Mouse (Mus musculus): Measurements from ENCODE around the gene Fh1. TPM values are rescaled to one million over a fixed set of nuclear protein-coding genes. Genes with fewer than 3 reads are reported as not detected.

Gene Fh1
- total RNA-seq (2022), result 100 to 1,000 TPM; 543 to 586 (median 574) TPM

DNA sequence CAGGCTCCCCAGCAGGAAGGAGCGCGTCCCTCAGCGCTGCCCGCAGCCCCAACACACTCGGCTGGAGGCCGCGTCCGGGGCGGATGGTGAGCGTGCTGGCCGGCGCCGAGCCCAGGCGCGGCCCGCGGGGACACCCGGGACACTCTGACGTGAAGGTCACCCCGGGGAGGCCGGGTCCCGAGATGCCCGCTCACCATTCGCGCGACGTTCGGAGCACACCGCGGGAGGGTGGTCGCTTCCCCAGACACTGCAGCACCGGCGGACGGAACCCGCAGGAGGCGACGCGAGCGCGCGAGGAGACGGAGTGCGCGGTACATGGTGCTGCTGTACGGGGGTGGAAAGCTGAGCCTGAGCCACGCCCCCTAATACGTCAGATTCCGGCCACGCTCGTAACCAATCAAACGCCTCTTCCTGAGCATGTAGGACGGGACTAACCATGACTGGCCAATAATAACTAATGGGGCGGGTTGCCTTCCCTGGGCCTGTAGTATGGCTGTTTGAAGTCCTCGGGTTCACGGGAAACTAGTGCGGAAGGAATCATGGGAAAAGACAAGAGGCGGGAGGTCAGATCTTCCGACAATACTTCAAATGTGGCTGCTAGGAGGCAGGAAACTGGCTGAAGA is at the start of gene Fh1:
TSS of gene Fh1 (minus strand) at position 379 of the 623 bp plus-strand sequence.
- peak; percentile 97 for DNase-seq (ENCODE audit: low spot score)

DNA sequence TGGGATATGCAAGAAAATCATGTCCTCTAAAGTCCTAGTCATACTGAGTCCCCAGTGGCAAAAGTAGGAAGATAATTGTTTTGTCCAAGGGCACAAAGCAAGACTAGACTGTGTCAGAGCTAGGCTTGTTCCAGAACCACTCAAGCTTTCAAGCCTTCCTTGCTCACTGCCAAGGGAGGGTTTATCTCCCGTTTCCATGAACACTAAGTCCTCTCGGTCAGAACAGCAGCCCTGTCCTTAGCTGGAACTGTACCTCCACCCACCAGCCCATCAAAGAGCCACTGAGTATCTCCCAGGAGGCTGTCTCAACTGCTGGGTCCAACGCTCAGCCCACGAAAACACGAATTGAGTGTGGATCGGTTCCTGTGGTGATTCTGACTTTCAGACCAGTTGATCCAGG is 49.7 kb upstream of the Fh1 start:
- peak; percentile 46 for DNase-seq (ENCODE audit: low spot score)

DNA sequence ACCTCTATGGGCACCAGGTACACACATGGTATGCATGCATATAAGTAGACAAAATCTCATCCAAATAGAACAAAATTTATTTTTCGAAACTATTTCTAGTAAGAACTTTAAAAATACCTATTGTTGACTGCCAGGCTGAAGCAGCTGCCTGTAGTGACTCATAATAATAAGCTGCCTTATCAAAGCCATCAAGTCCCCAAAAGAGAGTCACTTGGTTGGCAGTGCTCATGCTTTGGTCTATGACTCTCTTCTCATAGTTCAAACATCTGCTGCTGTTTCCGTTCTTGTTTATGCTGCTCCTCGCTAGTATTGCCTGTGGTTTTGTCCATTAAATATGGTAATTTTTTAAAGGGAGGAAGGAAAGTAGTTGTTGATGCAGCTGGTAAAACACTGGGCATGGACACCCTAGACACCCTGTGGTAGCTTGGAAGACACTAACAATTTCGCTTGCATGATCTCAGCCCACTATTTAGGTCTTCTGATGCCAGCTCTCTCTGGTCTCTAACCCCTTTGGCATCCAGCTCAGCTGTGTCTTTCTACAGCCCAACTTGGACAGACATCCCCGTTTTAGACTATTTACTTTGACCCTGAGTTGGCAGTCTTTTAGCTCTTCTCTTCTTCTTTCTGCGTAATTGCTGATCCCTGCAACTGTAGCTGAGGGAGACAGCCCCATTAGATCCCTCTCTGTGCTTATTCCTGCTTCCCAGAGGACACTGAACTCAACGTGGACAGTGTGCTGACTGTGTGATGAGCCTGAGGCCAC is 48.3 kb upstream of the Fh1 start:
- DNase-seq (ENCODE audit: low spot score), result no peak

DNA sequence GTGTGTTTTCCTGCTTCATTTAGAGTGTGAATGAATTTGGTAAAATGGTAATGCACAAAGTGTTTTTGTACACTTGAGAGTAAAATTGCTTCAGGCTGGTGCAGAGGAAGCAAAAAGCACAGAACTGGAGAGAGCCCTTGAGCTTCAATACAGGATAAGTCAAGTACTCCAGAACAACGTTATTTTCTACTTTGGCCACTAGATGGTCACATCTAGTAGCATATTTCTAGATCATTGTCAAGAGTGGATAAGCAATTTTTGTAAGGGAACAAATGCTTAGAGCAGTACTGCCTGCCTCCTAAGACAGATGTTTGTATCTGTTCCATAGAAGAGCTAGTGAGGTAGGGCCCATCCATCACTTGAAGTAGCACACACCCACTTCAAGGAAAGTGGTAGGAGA is 46.2 kb upstream of the Fh1 start:
- DNase-seq (ENCODE audit: low spot score), result no peak

DNA sequence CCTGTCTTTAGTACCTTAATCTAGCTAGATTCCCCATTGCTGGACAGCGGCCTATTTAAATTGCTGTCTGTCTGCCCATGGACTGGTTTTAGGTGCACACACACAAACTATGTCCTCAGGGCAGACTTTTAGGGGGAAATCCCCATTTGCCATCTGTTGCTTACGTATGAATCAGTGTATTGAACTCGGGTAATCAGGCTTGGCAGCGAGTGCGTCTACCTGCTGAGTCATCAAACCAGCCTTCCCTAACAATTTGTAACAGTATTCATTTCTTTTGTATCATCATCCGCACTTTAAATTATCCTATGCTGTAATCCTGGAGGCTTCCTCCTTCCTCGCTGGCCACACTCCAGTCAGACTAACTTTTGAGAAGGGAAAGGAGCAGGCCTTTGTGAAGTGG is 44.6 kb upstream of the Fh1 start:
- no peak for DNase-seq (ENCODE audit: low spot score)

DNA sequence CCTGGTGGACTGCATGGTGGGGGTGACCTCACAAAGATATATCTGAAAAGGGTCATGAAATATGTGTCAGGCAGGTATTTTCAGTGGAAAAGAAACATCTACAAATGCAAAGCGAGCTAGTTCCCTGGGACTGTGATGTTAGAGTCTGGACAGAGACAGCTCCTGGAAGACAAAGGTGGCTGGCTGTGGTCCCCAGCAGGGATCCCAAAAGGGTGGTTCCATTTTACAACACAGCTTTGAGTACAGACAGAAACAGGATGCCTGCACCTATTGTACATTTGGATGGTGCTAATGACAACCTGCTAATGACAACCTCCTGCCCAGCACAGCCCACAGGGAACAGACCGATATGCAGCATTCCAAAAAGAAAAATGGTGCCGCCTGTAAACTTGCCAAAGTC is 44.0 kb upstream of the Fh1 start:
- DNase-seq (ENCODE audit: low spot score), result no peak

DNA sequence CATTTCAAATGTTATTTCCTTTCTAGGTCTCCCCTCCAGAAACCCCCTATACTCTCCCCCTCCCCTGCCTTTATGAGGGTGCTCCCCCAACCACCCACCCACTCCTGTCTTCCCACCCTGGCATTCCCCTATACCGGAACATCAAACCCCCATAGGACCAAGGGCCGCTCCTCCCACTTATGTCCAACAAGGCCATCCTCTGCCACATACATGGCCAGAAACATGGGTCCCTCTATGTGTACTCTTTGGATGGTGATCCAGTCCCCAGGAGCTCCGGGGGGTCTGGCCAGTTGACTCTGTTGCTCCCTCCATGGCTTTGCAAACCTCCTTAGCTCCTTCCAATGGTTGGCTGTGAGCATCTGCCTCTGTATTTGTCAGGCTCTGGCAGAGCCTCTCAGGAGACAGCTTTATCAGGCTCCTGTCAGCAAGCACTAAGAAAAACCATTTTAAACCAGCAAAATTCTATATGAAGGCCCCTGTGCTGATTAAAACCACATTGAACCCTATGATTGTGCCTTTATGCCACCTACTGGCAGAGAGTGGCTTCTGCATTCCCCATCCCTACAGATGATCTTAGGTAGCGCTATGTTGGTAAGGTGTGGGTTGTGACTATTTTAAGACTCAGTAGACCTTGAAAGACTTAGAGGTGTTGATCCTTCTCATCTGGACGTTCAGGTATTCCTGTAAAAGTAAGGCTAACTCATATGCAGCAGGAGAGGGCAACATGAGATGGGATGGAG is 43.4 kb upstream of the Fh1 start:
- DNase-seq (ENCODE audit: low spot score), result no peak

DNA sequence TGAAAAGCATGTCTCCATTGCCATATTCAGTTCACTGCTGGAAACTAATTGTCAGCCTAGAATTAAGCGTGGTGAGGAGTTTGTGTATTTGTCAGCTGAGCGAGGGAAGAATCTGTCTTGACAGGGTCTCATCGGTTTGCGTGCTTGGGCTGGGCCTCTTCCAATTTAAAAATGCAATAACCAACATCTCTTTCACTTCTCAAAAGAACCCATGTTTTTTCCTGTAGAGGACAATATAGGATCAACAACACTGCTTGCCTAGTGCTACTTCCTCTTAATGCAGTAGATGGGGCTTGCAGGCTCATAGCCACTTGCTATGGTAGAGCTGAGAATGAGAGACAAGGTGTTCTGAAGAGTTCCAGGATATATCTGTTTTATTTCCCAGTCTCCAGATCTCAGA is 34.5 kb upstream of the Fh1 start:
- DNase-seq (ENCODE audit: low spot score), result no peak

DNA sequence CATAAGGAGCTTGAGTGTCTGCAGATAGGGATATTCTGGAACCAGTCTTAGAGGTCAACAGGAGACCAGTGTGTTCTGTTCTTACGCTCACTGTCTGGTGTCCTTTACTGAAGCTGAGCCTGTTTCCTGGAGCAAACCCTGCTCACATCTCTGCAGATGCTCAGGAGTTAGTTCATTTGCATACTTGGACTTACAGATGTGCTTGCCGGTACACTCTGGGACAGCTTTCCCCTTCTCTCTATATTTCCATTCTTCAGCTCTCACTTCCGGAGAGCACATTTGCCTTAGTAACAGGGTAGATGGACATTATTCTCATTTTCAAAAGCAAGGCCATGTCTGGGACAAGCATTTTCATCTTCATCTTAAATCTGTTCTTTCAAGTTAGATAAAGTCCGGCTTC is 23.2 kb upstream of the Fh1 start:
- no peak for DNase-seq (ENCODE audit: low spot score)

DNA sequence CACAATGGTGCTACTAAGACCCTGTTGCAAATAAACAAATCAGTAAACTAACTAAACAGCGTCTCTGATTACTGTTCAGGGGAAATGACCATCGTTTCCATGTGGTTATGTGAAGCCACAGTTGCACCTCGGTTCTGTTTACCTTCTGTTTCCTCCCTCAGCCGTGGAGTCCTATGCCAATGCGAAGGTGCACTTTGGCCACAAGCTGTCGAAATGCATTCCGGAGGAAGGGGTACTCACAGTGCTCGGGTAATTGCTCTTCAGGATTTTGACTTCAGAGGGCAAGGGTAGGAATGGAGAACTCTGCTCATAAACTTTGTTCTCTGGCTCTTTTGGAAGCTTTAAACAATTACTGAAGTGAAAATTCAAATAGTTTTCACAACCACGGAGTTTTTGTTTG is 21.5 kb upstream of the Fh1 start:
- DNase-seq (ENCODE audit: low spot score), result no peak

DNA sequence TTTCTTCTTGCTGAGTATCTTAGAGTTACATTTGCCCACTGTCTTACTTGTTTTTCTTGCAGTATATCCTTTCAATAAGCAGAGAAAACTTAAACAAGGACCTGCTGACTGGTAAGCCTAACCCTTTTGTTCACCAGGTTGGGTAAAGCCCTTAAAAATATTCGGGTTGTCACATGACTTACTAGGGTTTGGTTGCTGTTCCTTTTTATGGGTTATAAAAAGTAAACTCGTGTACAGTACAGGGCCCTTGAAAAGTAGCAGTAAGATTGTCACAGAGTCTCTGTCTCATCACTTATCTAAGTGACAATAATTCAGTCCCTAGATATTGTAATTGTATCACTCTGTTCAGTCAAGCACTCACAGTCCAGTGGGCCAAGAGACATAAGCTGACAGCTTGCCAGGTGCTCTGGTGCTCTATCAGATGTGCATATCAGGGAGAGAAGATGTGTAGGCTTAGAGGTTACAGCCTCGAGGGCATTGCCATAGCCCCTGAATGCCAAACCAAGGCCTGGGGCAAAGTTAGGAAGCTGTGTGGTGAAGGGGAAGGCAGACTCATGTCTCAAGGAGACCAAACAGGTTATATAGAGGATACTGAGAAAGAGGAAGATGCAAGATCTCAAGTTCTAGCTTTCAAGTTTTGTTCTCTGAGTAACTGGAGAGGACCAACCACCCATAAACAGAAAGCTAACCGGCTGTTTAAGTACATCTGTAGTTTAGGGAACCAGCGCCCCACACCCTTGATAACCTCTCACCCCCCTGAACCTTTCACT is 18.2 kb upstream of the Fh1 start:
- no peak for DNase-seq (ENCODE audit: low spot score)

DNA sequence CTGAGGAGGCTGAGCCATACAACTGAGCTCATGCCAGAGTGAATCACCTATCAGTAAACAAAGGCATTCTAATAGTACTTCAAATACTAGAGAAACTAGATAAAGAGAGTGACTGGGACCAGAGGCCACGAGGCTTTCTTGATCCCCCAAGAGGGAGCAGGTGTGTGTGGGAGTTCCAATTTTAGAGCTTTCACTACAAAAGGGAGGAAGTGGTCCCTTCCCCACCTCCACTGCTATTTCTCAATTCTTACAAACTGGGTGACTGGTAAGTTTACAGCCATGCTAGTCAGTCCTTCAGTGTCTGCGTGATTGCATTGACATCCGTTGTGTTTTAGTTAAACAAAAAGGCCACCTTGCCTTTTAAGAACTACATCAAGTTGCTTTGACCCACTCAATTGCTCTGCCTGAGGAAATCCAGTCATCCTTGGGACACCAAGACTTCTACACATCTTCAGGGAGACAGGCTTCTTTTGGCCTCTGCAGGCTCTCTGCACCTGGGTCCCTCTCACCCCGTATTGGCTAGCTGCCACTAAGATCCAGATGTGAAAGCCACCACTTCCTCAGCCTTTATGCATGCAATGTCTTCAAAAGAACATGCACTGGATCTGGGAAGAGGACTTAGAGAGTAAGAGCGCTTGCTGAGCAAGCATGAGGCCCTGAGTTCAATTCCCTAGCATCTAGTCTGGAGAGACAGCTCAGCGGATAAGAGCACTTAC is 15.2 kb upstream of the Fh1 start:
- DNase-seq (ENCODE audit: low spot score), result no peak

DNA sequence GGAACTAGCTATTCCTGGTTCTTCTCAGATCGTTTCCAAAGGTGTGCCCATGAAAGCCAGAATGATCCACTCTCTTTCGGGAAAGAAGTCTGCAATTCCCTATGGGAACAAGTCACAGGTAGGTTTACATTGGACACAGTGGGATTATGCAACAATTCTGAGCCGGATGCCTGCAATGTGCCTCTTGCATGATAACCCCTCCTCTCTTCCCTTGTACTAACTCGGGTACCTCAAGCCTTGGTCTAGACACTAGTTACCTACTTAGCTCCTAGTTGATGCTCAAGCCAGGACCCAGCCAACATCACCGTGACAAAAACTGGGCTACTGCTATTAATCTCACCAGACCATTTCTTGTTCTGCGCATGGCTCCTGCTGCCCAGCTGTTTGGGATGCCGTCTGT is 13.6 kb upstream of the Fh1 start:
- DNase-seq (ENCODE audit: low spot score), result no peak

DNA sequence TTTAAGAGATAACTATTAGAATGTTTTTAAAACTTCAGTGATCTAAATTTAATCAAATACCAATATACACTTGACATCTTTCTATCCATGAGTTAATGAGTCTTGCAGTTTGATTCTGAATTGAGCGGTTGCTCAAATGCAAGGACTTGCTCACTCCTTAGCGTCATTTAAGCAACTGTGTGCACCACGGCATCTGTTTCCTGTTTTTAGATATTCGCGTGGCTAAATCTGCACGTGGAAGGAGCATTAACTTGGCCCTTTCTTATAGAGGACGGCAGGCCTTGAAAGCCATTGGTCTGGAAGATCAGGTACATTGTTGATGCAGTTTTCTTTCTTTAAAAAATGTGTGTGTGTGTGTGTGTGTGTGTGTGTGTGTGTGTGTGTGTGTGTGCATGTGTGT is 12.2 kb upstream of the Fh1 start:
- DNase-seq (ENCODE audit: low spot score), result no peak

DNA sequence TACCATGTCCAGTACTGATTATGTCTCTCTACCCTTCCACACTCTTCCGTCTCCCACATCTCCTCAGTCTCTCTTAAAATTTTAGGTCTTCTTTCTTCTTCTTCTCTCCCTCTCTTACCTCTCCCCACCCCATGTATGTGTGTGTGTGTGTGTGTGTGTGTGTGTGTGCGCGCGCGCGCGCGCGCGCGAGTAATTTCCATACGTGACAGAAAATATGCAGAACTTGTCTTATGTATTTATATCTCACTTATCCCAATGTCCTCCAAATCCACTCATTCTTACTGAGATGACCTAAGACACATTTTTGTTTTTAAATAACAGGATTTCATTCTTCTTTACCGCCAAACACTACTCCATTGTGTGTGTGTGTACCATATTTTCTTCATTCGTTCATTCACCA is 7.0 kb upstream of the Fh1 start:
- no peak for DNase-seq (ENCODE audit: low spot score)

DNA sequence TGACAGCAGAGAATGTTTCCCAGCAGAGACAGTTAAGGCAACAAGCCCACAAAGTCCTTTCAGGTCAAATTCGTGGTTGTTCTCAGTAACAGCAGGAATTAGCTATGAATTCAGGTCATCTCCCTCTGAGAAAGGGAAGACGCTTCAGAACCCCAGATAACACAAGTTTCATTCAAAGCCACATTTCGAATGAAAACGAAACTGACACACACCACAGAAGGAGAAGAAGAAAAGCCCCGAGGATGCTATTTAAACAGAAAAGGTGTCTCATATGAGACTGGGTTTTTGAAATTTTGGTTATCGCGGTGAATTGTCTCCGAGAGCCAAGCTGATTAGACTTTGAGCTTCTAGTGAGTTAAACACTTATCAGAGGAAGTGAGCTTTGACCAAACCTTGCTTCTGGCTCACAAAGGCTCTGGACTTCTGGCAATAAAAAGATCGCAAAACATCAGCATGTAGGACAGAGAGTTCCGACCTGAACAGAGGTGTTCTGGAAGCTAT is 6.3 kb upstream of the Fh1 start:
- no peak for DNase-seq (ENCODE audit: low spot score)

DNA sequence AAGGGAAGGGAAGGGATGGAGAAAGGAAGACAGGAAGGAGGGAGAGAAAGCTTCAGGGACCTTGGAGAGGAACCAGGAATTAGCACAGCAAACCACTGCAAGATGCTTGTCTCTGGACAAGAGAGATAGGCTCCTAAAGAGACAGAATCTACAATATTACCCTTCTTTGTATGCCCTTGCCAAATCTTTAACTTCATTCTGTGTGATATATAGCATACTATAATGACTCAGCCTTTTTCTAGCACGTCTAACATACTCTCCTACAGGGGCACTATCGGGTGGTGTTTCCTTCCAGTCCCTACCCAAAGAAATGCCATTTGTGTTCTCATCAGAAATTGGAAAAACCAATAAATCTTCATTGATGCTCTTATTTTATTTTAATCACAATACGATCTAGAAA is 5.6 kb upstream of the Fh1 start:
- DNase-seq (ENCODE audit: low spot score), result no peak

DNA sequence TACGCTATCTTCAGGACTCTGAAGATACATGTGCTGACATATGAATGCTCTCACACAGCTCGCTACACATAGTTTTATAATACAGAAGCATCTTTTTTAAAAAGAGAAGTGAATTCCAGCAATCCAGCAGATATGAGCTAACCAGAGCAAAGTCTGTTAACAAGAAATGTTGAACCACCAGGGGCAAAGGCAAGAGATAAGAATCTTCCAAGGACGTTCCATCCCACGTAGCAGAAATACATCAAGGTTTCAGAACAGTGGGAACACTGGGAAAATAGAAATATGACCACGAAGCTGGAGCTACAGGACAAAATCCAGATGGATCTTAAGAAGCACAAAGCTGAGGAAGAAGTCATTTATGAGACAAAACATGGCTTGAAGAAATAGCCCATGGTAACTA is 4.9 kb upstream of the Fh1 start:
- DNase-seq (ENCODE audit: low spot score), result no peak

DNA sequence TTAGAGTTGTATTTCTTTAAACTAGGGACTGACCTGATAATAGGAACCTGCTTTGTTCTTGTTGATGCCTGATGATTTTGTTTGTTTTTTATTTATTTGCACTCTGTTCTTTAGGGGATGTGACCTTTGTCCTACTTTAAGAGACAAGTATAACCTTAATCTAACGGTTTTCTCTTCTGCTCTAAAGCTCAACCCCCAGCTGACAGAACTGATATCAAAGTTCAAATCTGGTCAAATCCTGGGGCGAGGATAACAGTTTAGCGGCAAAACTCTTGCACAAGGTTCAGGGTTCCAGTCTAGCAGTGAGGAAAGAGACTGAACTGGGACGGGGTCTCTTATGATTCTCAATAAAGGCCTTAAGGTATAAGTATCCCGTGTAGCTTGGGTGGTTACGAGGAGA is 3.8 kb upstream of the Fh1 start:
- no peak for DNase-seq (ENCODE audit: low spot score)

DNA sequence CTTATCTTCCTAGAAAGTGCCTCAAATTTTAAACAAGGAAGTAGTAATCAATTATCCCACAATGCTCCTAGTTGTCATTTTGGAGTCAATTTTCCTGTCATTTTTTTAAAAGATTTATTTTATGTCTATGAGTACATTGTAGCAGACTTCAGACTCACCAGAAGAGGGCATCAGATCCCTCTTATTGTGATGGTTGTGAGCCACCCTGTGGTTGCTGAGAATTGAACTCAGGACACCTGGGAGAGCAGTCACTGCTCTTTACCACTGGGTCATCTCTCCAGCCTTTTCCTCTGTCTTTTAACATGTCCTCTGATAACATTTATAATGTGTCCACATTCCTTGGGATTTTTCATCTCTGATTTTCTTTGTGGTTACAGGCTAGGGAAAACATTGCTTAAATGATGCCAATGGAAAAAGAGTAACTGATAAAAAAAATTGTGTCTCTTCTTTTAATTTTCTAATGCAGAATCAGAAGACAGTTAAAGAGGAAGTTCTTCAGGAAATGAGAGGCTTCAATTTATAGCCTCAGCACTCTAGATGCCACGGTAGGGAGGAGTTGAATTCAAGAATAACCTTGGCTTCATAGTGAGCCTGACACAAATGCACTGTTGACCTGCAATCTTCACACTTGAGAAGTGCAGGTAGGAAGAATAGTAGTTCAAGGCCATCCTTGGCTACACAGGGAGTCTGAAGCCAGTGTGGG is 706 bp upstream of the Fh1 start:
- DNase-seq (ENCODE audit: low spot score), result no peak

DNA sequence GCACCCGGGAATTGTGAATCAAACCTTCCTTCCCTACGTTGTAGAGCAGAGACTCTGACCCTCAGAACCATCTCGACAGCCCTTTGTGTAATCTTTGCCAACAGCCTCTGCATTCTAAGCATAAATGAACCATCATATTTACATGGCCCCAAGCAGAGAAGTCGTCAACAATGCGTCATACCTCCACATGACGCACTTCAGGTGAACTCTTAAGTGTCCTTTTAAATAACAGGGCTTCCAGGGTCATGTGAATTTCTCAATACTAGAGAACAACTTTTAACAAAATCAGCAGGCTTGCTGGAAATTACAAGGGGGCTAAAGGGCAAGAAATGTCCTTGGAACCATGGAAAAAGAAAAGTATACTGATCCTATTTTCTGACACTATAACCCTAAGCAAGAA is 1.8 kb downstream of the Fh1 start:
- no peak for DNase-seq (ENCODE audit: low spot score)

Data from heart, adult 8-10 months (tissue).